Mouse (Mus musculus) midbrain, embryonic 16.5 days (tissue): ENCODE data around the gene Ect2. TPM values are rescaled to one million over a fixed set of nuclear protein-coding genes. Genes with fewer than 3 reads are reported as not detected.

Source experiments
- ATAC-seq: fragments of 200-750 bp; cut with Nextera tagmentation; 2 replicates; pipeline ENCODE4 v1.8.0; 2017; ENCODE audit warnings: moderate TSS enrichment
- H3K27ac ChIP-seq: fragments of 300-500 bp; sonication (generic); 2 replicates; pipeline ENCODE4 v1.5.1; 2014; ENCODE audit warnings: mild to moderate bottlenecking, low read length, mixed read lengths
- H3K27me3 ChIP-seq: fragments of 300-500 bp; sonication (generic); 2 replicates; pipeline ENCODE4 v1.6.1; 2014; ENCODE audit warnings: low read depth, low read length, mixed read lengths; ENCODE audit not compliant: control insufficient read depth, insufficient read depth
- H3K36me3 ChIP-seq: fragments of 300-500 bp; sonication (generic); 2 replicates; pipeline ENCODE4 v1.6.1; 2014; ENCODE audit warnings: mild to moderate bottlenecking, low read length, moderate library complexity, mixed read lengths; ENCODE audit not compliant: control insufficient read depth, insufficient read depth
- H3K4me1 ChIP-seq: fragments of 300-500 bp; sonication (generic); 2 replicates; pipeline ENCODE4 v1.6.1; 2014; ENCODE audit warnings: mild to moderate bottlenecking, low read length, mixed read lengths; ENCODE audit not compliant: control insufficient read depth, insufficient read depth
- H3K4me2 ChIP-seq: fragments of 300-500 bp; sonication (generic); 2 replicates; pipeline ENCODE4 v1.6.1; 2014; ENCODE audit warnings: mild to moderate bottlenecking, low read length, mixed read lengths
- H3K4me3 ChIP-seq: fragments of 300-500 bp; sonication (generic); 2 replicates; pipeline ENCODE4 v1.5.1; 2014; ENCODE audit warnings: low read depth, mild to moderate bottlenecking, low read length, moderate library complexity, mixed read lengths
- H3K9ac ChIP-seq: fragments of 300-500 bp; sonication (generic); 2 replicates; pipeline ENCODE4 v1.6.1; 2014; ENCODE audit warnings: low read depth, low read length, mixed read lengths
- H3K9me3 ChIP-seq: fragments of 300-500 bp; sonication (generic); replicated peaks from 2 replicates; pipeline ENCODE4 v1.6.1; 2014; ENCODE audit warnings: mild to moderate bottlenecking, low read length, mixed read lengths; ENCODE audit not compliant: control insufficient read depth, poor library complexity, severe bottlenecking
- WGBS: fragments of 180-500 bp; shearing (Covaris S2); extraction: QIAGEN DNeasy Blood & Tissue Kit; methylation state at CpG from one replicate; pipeline ENCODE4 v1.1.7; 2014; 5-methylcytosine and 5-hydroxymethylcytosine counted together
- polyA plus RNA-seq: library from polyadenylated mRNA; unstranded; fragments of >200 nt; fragmentation: Nextera tagmentation; extraction: Ambion mirVana; gene quantifications from 2 replicates; pipeline ENCODE4 v1.2.1, GENCODE M21; 2015

Gene Ect2
- polyA plus RNA-seq, 1 experiment from 2014 or later, result 5.8 TPM

DNA sequence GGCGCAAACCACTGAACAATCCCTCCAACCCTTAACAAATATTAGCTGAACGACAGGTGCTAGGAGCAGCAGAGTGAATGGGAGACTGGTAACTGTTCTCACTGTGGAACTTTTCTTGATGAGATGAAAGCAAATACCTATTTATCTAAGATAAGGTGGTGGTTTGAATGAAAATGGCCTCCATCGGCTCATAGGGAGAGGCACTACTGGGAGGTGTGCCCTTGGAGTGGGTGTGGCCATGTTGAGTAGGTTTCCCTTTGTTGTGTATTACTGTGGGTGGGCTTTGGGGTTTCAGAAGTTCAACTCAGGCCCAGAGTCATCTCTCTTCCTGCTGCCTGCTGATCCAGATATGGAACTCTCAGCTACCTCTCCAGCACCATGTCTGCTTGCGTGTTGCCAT lies 37.2 kb upstream of the Ect2 start:
- Histone ChIP-seq H3K4me2 (no peak overlapping the region), H3K9ac (no peak overlapping the region), H3K36me3 (no peaks in the 10 kb centered on the region), H3K4me3 (no peak overlapping the region), H3K27me3 (no peaks in the 10 kb centered on the region), H3K4me1 (peaks cover 5% of the 10 kb centered on the region), H3K27ac (no peak overlapping the region), H3K9me3 (no peaks in the 10 kb centered on the region)
- WGBS, result 96% methylated on average over 4 of the region's 4 CpGs
- ATAC-seq, result no peak

- peak; percentile 60; the same call in 1 of the 2 replicates for ATAC-seq
- no peak overlapping the region for H3K27ac ChIP-seq
- peaks cover 5% of the 10 kb centered on the region for H3K4me1 ChIP-seq
- no peak overlapping the region for H3K4me2 ChIP-seq
- no peak overlapping the region for H3K4me3 ChIP-seq
- no peak overlapping the region for H3K9ac ChIP-seq
- no peaks in the 10 kb centered on the region for H3K27me3 ChIP-seq
- H3K9me3 ChIP-seq, result no peaks in the 10 kb centered on the region
- no peaks in the 10 kb centered on the region for H3K36me3 ChIP-seq
- WGBS, result 60% methylated on average over 14 of the region's 14 CpGs
Measured at GRCm38 (mm10) chr3:27189320-27190261, 35.9 kb upstream of the Ect2 start.

DNA sequence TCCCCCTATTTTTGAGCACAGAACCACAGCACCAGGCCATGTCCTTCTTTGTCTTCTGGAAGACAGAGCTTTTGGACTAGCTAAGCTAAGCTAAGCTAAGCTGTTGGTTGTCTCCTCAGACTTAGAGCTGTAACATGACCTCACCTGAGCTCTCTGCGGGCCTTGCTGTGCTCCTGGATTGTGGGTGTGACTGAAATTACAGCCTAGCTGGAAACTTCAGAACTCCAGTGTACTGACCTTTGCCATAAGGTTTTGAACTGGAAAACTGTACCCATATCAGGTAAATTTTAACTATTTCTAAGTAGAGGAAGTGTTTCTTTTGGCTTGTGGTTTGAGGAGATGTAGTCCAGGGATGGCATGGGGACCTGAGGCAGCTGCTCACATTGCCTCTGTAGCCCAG lies 34.7 kb upstream of the Ect2 start:
- H3K9ac ChIP-seq, result no peak overlapping the region
- no peaks in the 10 kb centered on the region for H3K27me3 ChIP-seq
- no peak for ATAC-seq
- no peaks in the 10 kb centered on the region for H3K9me3 ChIP-seq
- no peaks in the 10 kb centered on the region for H3K36me3 ChIP-seq
- H3K4me3 ChIP-seq, result no peak overlapping the region
- peaks cover 11% of the 10 kb centered on the region for H3K4me1 ChIP-seq
- no peak overlapping the region for H3K4me2 ChIP-seq
- 79% methylated on average over 1 of the region's 1 CpGs for WGBS
- H3K27ac ChIP-seq, result no peak overlapping the region

DNA sequence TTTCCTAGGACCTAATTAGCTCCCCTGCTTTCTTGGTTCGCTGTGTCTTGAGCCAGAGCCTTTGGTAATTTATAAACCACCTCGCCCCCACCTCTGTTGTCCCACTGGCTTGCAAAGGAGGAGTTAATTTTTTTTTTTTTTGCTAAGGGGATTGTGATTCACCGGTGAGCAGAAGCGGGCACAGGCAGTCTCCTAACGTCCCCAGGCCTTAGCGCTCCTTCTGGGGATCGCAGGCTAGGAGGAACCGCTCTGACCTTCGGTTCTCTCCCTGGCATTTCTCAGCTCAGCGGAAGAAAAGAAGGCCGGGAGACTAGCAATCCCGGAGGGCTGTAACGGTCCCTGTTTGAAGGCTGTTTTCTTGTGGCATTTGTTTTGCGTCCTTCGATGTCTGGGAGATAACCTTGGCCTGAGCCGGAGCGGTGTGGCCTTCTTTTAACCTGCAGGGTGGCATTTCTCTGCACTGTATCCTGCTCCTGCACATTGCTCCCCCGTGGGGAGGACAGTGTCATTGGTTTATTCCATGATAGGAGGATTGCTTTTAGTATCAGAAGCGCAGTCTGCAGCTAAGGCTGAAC lies 30.0 kb upstream of the Ect2 start:
- peak overlapping the region; percentile 3; the same call in 1 of the 2 replicates for H3K27ac ChIP-seq
- peak; percentile 34 for ATAC-seq

DNA sequence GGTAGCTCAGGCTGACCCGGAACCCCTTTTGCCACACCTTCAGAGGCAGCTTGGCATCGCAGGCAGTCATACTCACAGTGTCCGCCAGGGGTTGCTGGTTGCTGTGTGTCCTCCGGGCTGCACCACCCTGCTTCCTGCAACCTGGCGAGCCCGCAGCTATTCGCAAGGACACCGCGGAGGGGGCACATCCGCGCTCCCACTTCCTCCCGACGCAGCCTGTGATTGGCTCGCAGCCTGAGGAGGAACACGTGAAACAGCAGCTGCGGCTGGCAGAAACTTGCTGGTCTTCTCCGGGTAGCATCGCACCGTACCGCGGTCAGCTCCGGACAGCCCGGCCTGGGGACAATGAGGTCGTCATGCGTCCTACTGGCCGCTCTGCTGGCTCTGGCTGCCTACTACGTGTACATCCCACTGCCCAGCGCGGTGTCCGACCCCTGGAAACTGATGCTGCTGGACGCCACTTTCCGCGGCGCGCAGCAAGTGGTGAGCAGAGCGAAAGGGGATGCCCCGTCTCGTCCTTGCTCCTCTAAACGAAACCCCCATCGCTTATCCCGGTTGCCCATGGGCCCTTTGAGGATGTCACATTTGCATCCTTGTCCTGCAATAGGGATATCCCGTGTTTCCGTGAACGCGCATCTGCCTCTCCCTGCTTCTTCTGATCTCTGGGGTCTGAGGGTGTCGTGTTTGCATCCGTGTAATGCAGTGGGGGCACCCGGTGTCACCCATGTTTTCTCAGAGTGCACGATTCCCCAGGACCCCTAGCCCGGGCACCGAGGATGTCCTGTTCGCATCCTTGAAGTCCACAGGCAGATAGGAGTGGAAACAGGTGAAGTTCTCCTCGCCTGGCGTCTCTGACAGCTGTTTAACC lies 29.3 kb upstream of the Ect2 start, which contains the start of gene Nceh1:
Nceh1 (plus strand) TSS at position 233 of the 868 bp plus-strand sequence.
- H3K9me3 ChIP-seq, result no peaks in the 10 kb centered on the region
- ATAC-seq, result peak; percentile 99
- H3K27ac ChIP-seq, result peak within 1 kb of the TSS; percentile 3; the same call in 1 of the 2 replicates
- peak within 1 kb of the TSS; percentile 95 for H3K4me2 ChIP-seq
- peaks cover 8% of the 10 kb centered on the region for H3K4me1 ChIP-seq
- peak within 1 kb of the TSS; percentile 79 for H3K4me3 ChIP-seq
- H3K9ac ChIP-seq, result peak within 1 kb of the TSS; percentile 72
- H3K27me3 ChIP-seq, result no peaks in the 10 kb centered on the region
- no peaks in the 10 kb centered on the region for H3K36me3 ChIP-seq
- under 1% methylated on average over 54 of the region's 54 CpGs for WGBS

More for the DNA sequence above, 30.0 kb upstream of the Ect2 start:
- Histone ChIP-seq H3K9me3 (no peaks in the 10 kb centered on the region), H3K36me3 (no peaks in the 10 kb centered on the region), H3K9ac (peak overlapping the region; percentile 72), H3K27me3 (no peaks in the 10 kb centered on the region), H3K4me2 (peak overlapping the region; percentile 95), H3K4me1 (peaks cover 8% of the 10 kb centered on the region), H3K4me3 (peak overlapping the region; percentile 79)
- 11% methylated on average over 19 of the region's 19 CpGs for WGBS

- Histone ChIP-seq H3K9me3 (no peaks in the 10 kb centered on the region), H3K4me3 (no peak overlapping the region), H3K27ac (no peak overlapping the region), H3K9ac (no peak overlapping the region), H3K4me2 (no peak overlapping the region), H3K36me3 (no peaks in the 10 kb centered on the region), H3K4me1 (peaks cover 8% of the 10 kb centered on the region), H3K27me3 (no peaks in the 10 kb centered on the region)
- no peak for ATAC-seq
- WGBS, result 88% methylated on average over 8 of the region's 8 CpGs
Measured at GRCm38 (mm10) chr3:27179711-27180110, 26.0 kb upstream of the Ect2 start.

- no peak overlapping the region for H3K9ac ChIP-seq
- H3K27ac ChIP-seq, result no peak overlapping the region
- no peaks in the 10 kb centered on the region for H3K9me3 ChIP-seq
- WGBS, result 67% methylated on average over 1 of the region's 1 CpGs
- no peak overlapping the region for H3K4me3 ChIP-seq
- H3K4me1 ChIP-seq, result no peaks in the 10 kb centered on the region
- no peaks in the 10 kb centered on the region for H3K27me3 ChIP-seq
- no peak overlapping the region for H3K4me2 ChIP-seq
- ATAC-seq, result no peak
- H3K36me3 ChIP-seq, result no peaks in the 10 kb centered on the region
Measured at GRCm38 (mm10) chr3:27170257-27170656, 16.6 kb upstream of the Ect2 start.

DNA sequence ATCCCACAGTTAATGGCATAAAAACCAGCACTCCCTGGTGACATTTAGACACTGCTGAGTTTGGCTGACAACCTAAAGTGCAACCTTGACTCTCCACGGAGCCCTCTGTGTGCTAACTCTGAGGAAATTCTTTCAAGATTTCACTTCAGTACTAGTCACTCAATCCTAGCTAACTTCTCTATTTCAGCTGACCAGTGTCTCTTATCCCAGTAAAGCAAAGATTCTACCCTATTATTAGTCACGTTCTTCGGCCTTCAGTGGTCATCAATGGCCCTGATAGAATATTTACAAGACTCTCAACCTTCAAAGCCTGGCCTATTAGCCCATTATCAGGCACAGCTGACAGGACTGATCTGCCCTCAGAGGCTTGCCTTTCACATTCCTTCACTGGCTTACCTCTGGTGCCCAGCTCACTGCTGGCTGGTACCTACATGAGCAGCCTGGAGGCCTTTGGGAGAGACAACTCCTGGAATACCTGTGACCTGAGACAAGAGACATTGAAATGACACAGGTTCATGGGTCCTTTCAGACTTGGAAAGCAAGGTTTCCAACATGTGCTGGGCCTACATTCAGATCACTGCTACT lies 11.9 kb upstream of the Ect2 start:
- H3K27me3 ChIP-seq, result no peaks in the 10 kb centered on the region
- WGBS, result 79% methylated on average over 3 of the region's 3 CpGs
- no peaks in the 10 kb centered on the region for H3K36me3 ChIP-seq
- ATAC-seq, result no peak
- no peak overlapping the region for H3K9ac ChIP-seq
- H3K4me2 ChIP-seq, result no peak overlapping the region
- no peak overlapping the region for H3K27ac ChIP-seq
- no peaks in the 10 kb centered on the region for H3K4me1 ChIP-seq
- no peaks in the 10 kb centered on the region for H3K9me3 ChIP-seq
- no peak overlapping the region for H3K4me3 ChIP-seq
